Mouse (Mus musculus) right cerebral cortex, postnatal 14 days (tissue): Measurements from ENCODE around the gene Cd36.

Experiments
- DNase-seq: peaks from one replicate; pipeline ENCODE4 v3.0.0; 2022

The Cd36 gene

GRCm38 (mm10) chr5:17770328-17770727, 118.3 kb downstream of the Cd36 start:
- DNase-seq: no peak

GRCm38 (mm10) chr5:17766006-17766677, 122.5 kb downstream of the Cd36 start:
- DNase-seq: no peak

GRCm38 (mm10) chr5:17753471-17754005, 135.1 kb downstream of the Cd36 start:
- DNase-seq: no peak

GRCm38 (mm10) chr5:17748293-17748692, 140.3 kb downstream of the Cd36 start:
- DNase-seq: no peak

GRCm38 (mm10) chr5:17747143-17747542, 141.5 kb downstream of the Cd36 start:
- no peak for DNase-seq

GRCm38 (mm10) chr5:17746520-17746919, 142.1 kb downstream of the Cd36 start:
- no peak for DNase-seq

GRCm38 (mm10) chr5:17739805-17740204, 148.8 kb downstream of the Cd36 start:
- DNase-seq: no peak
